8 mouse cellular contexts compared by ENCODE assay signal in genomic region chr10:77152178-77152621, GRCm38 (mm10). TPM values are rescaled to one million over a fixed set of nuclear protein-coding genes. Genes with fewer than 3 reads are reported as not detected.
DNase-seq lines count a peak whose midpoint lies in the region; ATAC-seq lines count a peak whose summit lies in the region.

No protein-coding gene starts in this region.

- H3K36me3 ChIP-seq in lung, embryonic 16.5 days (ENCODE audit: control insufficient read depth, insufficient read depth, low read length): no peaks in the 10 kb centered on the region
- H3K36me3 ChIP-seq in forebrain, embryonic 11.5 days (ENCODE audit: control insufficient read depth, insufficient read depth, low read length): no peaks in the 10 kb centered on the region
- no peaks in the 10 kb centered on the region for H3K36me3 ChIP-seq in neural tube, embryonic 15.5 days

- peaks cover 45% of the 10 kb centered on the region for H3K4me1 ChIP-seq in lung, embryonic 16.5 days (replicated peaks; ENCODE audit: control insufficient read depth, insufficient read depth, low read length)
- peaks cover 29% of the 10 kb centered on the region for H3K4me1 ChIP-seq in forebrain, embryonic 11.5 days (replicated peaks; ENCODE audit: control insufficient read depth, insufficient read depth, low read length)
- H3K4me1 ChIP-seq in neural tube, embryonic 15.5 days: peaks cover 25% of the 10 kb centered on the region

- no peak overlapping the region for H3K4me2 ChIP-seq in lung, embryonic 16.5 days (ENCODE audit: low read depth, low read length)
- H3K4me2 ChIP-seq in forebrain, embryonic 11.5 days (ENCODE audit: low read depth, low read length, severe bottlenecking): no peak overlapping the region; the same call in 1 of the 2 replicates
- no peak overlapping the region for H3K4me2 ChIP-seq in neural tube, embryonic 15.5 days

- 39% methylated on average over 2 of the region's 2 CpGs for WGBS in lung, embryonic 16.5 days
- 14% methylated on average over 2 of the region's 2 CpGs for WGBS in forebrain, embryonic 11.5 days
- 18% methylated on average over 2 of the region's 2 CpGs for WGBS in neural tube, embryonic 15.5 days

- DNase-seq in lung, adult 18-20 months: no peak
- DNase-seq in forebrain, embryonic 11.5 days (ENCODE audit: low spot score): peak; percentile 90
- peak; percentile 78 to 82 for DNase-seq in kidney, postnatal 36 days
- no peak for DNase-seq in cerebellum, postnatal 10 days
- DNase-seq in T-cell, adult 2 months (ENCODE audit: low spot score): no peak

- no peak overlapping the region for H3K4me3 ChIP-seq in lung, embryonic 16.5 days (ENCODE audit: low read length)
- no peak overlapping the region for H3K4me3 ChIP-seq in forebrain, embryonic 11.5 days (ENCODE audit: low read depth, low read length)
- H3K4me3 ChIP-seq in neural tube, embryonic 15.5 days (replicated peaks): no peak overlapping the region

- peak overlapping the region; percentile 66; the same call in 1 of the 2 replicates for H3K27ac ChIP-seq in lung, embryonic 16.5 days (ENCODE audit: low read length)
- peak overlapping the region; percentile 93 for H3K27ac ChIP-seq in forebrain, embryonic 11.5 days (ENCODE audit: low read depth, low read length)
- H3K27ac ChIP-seq in neural tube, embryonic 15.5 days (replicated peaks): no peak overlapping the region

- H3K27me3 ChIP-seq in lung, embryonic 16.5 days (ENCODE audit: control insufficient read depth, insufficient read depth, low read depth, low read length): no peaks in the 10 kb centered on the region
- no peaks in the 10 kb centered on the region for H3K27me3 ChIP-seq in forebrain, embryonic 11.5 days (ENCODE audit: control insufficient read depth, insufficient read depth, low read length)
- H3K27me3 ChIP-seq in neural tube, embryonic 15.5 days (replicated peaks): no peaks in the 10 kb centered on the region

- H3K9me3 ChIP-seq in lung, embryonic 16.5 days (ENCODE audit: control insufficient read depth, low read length): no peaks in the 10 kb centered on the region
- no peaks in the 10 kb centered on the region for H3K9me3 ChIP-seq in forebrain, embryonic 11.5 days (ENCODE audit: control insufficient read depth, low read length)
- no peaks in the 10 kb centered on the region for H3K9me3 ChIP-seq in neural tube, embryonic 15.5 days (replicated peaks)

- ATAC-seq in lung, embryonic 16.5 days (ENCODE audit: low read depth): peak; percentile 68
- ATAC-seq in forebrain, embryonic 11.5 days (replicated peaks; ENCODE audit: low FRiP score): peak; percentile 84
- ATAC-seq in neural tube, embryonic 15.5 days (ENCODE audit: low FRiP score): peak; percentile 61
- ATAC-seq in megakaryocyte-erythroid progenitor cell, adult 5-6 weeks (replicated peaks; ENCODE audit: low FRiP score, low TSS enrichment, poor library complexity, severe bottlenecking): no peak

- no peak overlapping the region for H3K9ac ChIP-seq in lung, embryonic 16.5 days (ENCODE audit: low read length)
- no peak overlapping the region for H3K9ac ChIP-seq in forebrain, embryonic 11.5 days (ENCODE audit: low read length)
- no peak overlapping the region for H3K9ac ChIP-seq in neural tube, embryonic 15.5 days (replicated peaks)

RNA-seq across cellular contexts. Expression of gene Col18a1, which starts 14.1 kb away (rescaled TPM):
- 298 and 315 TPM in 2 replicates for polyA plus RNA-seq in lung, embryonic 16.5 days (2015; fragmentation: Nextera tagmentation; extraction: Ambion mirVana)
- 79.0 and 86.7 TPM in 2 replicates for polyA plus RNA-seq in forebrain, embryonic 11.5 days (2014; fragmentation: Nextera tagmentation; extraction: Ambion mirVana)
- polyA plus RNA-seq in neural tube, embryonic 15.5 days (2015; fragmentation: Nextera tagmentation; extraction: Ambion mirVana): 37.5 and 48.2 TPM in 2 replicates
- total RNA-seq in megakaryocyte-erythroid progenitor cell, adult 5-6 weeks (2014; fragmentation: Nextera tagmentation): 0.37 TPM in 1 of 2 replicates, not detected in the other
- 0.15 TPM in 1 of 2 replicates, not detected in the other for total RNA-seq in megakaryocyte-erythroid progenitor cell, adult 5-6 weeks (2017)

Comparison
In these comparisons a context has a peak if more than half of its experiments do, and no peak if none do; other contexts are left out.
1. DNase-seq: peak in forebrain, embryonic 11.5 days (single experiment) and kidney, postnatal 36 days (2 of 2); none in lung, adult 18-20 months (0 of 2), cerebellum, postnatal 10 days (0 of 2) and T-cell, adult 2 months (single experiment).